Mouse (Mus musculus) ES-E14 (cell line): Measurements from ENCODE around the gene Aph1c. TPM values are rescaled to one million over a fixed set of nuclear protein-coding genes. Genes with fewer than 3 reads are reported as not detected.
"Not testable (repeated sequence)": the region's sequence is repeated elsewhere in the genome, so short reads cannot be mapped to it uniquely, and the experiment has no call there.

Experiments
- DNase-seq: peaks from one replicate; pipeline ENCODE4 v3.0.0-alpha.2; 2013; ENCODE audit warnings: low read depth, low spot score
- H3K27ac ChIP-seq: 2 replicates; pipeline ENCODE4 v1.5.1; 2012; ENCODE audit warnings: low read depth, mild to moderate bottlenecking, low read length, moderate library complexity, mixed read lengths; ENCODE audit not compliant: poor library complexity, insufficient read depth, severe bottlenecking
- H3K36me3 ChIP-seq: 2 replicates; pipeline ENCODE4 v1.6.1; 2012; ENCODE audit warnings: mild to moderate bottlenecking, low read length, moderate library complexity, mixed read lengths; ENCODE audit not compliant: control insufficient read depth, poor library complexity, insufficient read depth, severe bottlenecking
- H3K4me1 ChIP-seq, 2 experiments: fragments of 150-350 bp in 1 of 2; sonication (generic) in 1 of 2; 2 replicates each; pipeline ENCODE4 v1.6.1; 2012; ENCODE audit warnings: low read length in 2 of 2, mild to moderate bottlenecking in 1 of 2, mixed read lengths in 1 of 2; ENCODE audit not compliant: control insufficient read depth in 2 of 2, insufficient read depth in 2 of 2, poor library complexity in 1 of 2
- H3K4me3 ChIP-seq, 2 experiments: fragments of 150-350 bp in 1 of 2; sonication (generic) in 1 of 2; 2 replicates each; pipeline ENCODE4 v1.5.1; 2012; ENCODE audit warnings: low read length in 2 of 2, low read depth in 1 of 2, mild to moderate bottlenecking in 1 of 2, mixed read lengths in 1 of 2; ENCODE audit not compliant: insufficient read depth in 1 of 2, poor library complexity in 1 of 2, severe bottlenecking in 1 of 2
- H3K9ac ChIP-seq: 2 replicates; pipeline ENCODE4 v1.6.1; 2012; ENCODE audit warnings: low read depth, mild to moderate bottlenecking, low read length, mixed read lengths; ENCODE audit not compliant: poor library complexity, insufficient read depth, severe bottlenecking
- H3K9me3 ChIP-seq: fragments of 150-350 bp; sonication (generic); 2 replicates; pipeline ENCODE4 v1.6.1; 2012; ENCODE audit warnings: low read depth, mild to moderate bottlenecking, low read length; ENCODE audit not compliant: control insufficient read depth, insufficient read depth
- CHD2 ChIP-seq: IDR thresholded peaks from 2 replicates; pipeline ENCODE4 v1.6.1; 2014; ENCODE audit warnings: mild to moderate bottlenecking, low read depth, low read length, inconsistent platforms
- HCFC1 ChIP-seq: IDR thresholded peaks from 2 replicates; pipeline ENCODE4 v1.6.1; 2012; ENCODE audit warnings: low read length, inconsistent platforms, borderline replicate concordance; ENCODE audit not compliant: insufficient read depth
- MAFK ChIP-seq: IDR thresholded peaks from 2 replicates; pipeline ENCODE4 v1.6.1; 2014; ENCODE audit warnings: mild to moderate bottlenecking, low read depth, low read length, inconsistent platforms; ENCODE audit not compliant: insufficient read depth
- ZC3H11A ChIP-seq: IDR thresholded peaks from 2 replicates; pipeline ENCODE4 v1.6.1; 2012; ENCODE audit warnings: low read depth, mild to moderate bottlenecking, inconsistent platforms, low read length, borderline replicate concordance
- ZNF384 ChIP-seq: IDR thresholded peaks from 2 replicates; pipeline ENCODE4 v1.6.1; 2012; ENCODE audit warnings: low read depth, low read length, inconsistent platforms
- in situ Hi-C, 2 experiments: fragments of 600-800 bp; cut with MboI; formaldehyde crosslinking; loops; one replicate each; pipeline ENCODE4 v1.15.1; 2025; ENCODE audit warnings: low sequenced_read_pairs in 2 of 2, inconsistent platforms in 1 of 2; ENCODE audit not compliant: unreplicated experiment in 2 of 2
- total RNA-seq: library from RNA; depleted of rRNA; stranded (reverse); fragments of 300-350 nt; gene quantifications from 2 replicates; pipeline ENCODE4 v1.2.3, GENCODE M21; 2012

The Aph1c gene
- total RNA-seq, 1 experiment = 0.98 TPM

DNA sequence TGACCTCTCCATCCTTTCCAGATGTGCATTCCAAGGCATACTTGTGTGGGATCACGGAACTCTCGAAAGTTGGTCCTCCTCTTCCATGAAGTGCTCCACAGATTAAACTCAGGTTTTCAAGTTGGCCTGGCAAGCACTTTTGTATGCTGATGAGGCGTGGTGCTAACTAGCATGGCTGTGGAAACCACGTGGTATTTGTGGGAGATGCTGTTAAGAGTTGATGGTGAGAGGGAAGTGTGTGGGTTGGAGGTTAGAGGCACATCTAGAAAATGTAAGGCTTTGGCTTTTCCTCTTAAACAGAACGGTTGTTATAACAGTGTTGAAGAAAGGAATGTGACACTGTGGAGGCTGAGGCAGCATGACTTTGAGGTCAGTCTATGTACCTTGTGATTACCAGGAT lies 13.5 kb downstream of the Aph1c start:
- Histone ChIP-seq H3K27ac (no peak overlapping the region), H3K9me3 (no peaks in the 10 kb centered on the region), H3K36me3 (no peaks in the 10 kb centered on the region), H3K4me1 (no peaks in the 10 kb centered on the region), H3K9ac (no peak overlapping the region), H3K4me3 (no peak overlapping the region)
- no peak for DNase-seq
- TF ChIP-seq MAFK (no peak), HCFC1 (no peak), CHD2 (no peak), ZC3H11A (no peak), ZNF384 (no peak)
- in situ Hi-C loops = no loop called here

- H3K36me3 ChIP-seq = no peaks in the 10 kb centered on the region
- H3K4me1 ChIP-seq = no peaks in the 10 kb centered on the region
- H3K4me3 ChIP-seq = no peak overlapping the region
- TF ChIP-seq CHD2 (no peak), ZC3H11A (no peak), HCFC1 (no peak), MAFK (no peak), ZNF384 (no peak)
- in situ Hi-C loops = no loop called here
- no peak overlapping the region for H3K27ac ChIP-seq
- H3K9ac ChIP-seq = no peak overlapping the region
- DNase-seq = no peak
- H3K9me3 ChIP-seq = no peaks in the 10 kb centered on the region
Measured at GRCm38 (mm10) chr9:66813392-66813791, 21.1 kb downstream of the Aph1c start.

GRCm38 (mm10) chr9:66805951-66806350 lies 28.6 kb downstream of the Aph1c start:
- DNase-seq, H3K27ac ChIP-seq, H3K9ac ChIP-seq, H3K36me3 ChIP-seq, in situ Hi-C loops, H3K9me3 ChIP-seq, H3K4me1 ChIP-seq, H3K4me3 ChIP-seq: not testable (repeated sequence)

DNA sequence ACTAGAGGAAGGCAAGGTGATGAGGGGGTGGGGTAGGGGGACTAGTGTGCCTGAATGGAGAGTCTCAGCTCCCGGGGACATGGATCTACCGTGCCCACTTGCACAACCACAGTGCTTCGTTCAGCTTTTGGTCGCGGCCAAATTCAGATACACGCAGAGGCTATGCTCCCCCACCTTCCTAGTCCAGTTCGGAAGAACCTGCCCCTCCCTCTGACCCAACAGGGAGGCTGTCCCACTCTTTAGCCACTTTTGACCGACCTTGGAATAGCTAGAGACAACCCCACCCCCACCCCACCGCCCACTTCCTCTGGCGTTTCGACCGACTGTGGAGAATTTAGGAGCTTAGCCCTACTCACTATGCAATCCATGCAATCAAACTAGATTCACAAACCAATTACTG lies 32.6 kb downstream of the Aph1c start:
- Histone ChIP-seq H3K9me3 (no peaks in the 10 kb centered on the region), H3K4me1 (peaks cover 4 to 5% of the 10 kb centered on the region in 2 experiments; a peak in 2 of 4 replicates), H3K9ac (no peak overlapping the region), H3K4me3 (peak overlapping the region in 1 of 2 experiments; percentile 33; a peak in 1 of 4 replicates), H3K27ac (no peak overlapping the region), H3K36me3 (no peaks in the 10 kb centered on the region)
- in situ Hi-C loops = no loop called here
- DNase-seq = no peak
- TF ChIP-seq ZC3H11A (no peak), CHD2 (no peak), MAFK (no peak)

GRCm38 (mm10) chr9:66796739-66797138 lies 37.8 kb downstream of the Aph1c start, which contains the start of gene Gm10647:
Gene Gm10647, plus strand, starts transcription at chr9:66797039.
- TF ChIP-seq MAFK (no peak), ZNF384 (no peak), HCFC1 (no peak), ZC3H11A (no peak), CHD2 (no peak)
- peak within 1 kb of the TSS in 1 of 2 experiments; percentile 98; a peak in 2 of 4 replicates for H3K4me3 ChIP-seq
- no peaks in the 10 kb centered on the region for H3K9me3 ChIP-seq
- in situ Hi-C loops = no loop called here
- H3K27ac ChIP-seq = no peak within 1 kb of the TSS
- H3K36me3 ChIP-seq = no peaks in the 10 kb centered on the region
- DNase-seq = no peak
- H3K9ac ChIP-seq = no peak within 1 kb of the TSS
- H3K4me1 ChIP-seq = peaks cover 2 to 3% of the 10 kb centered on the region in 2 experiments; a peak in 2 of 4 replicates
